Mouse (Mus musculus): Measurements from ENCODE around the gene Gm3839. TPM values are rescaled to one million over a fixed set of nuclear protein-coding genes. Genes with fewer than 3 reads are reported as not detected.
"Not testable (repeated sequence)": the region's sequence is repeated elsewhere in the genome, so short reads cannot be mapped to it uniquely, and the experiment has no call there.

Gm3839 gene
- polyA plus RNA-seq (2014; fragmentation: Nextera tagmentation; extraction: Ambion mirVana): 4.6 and 4.9 TPM in 2 replicates

DNA sequence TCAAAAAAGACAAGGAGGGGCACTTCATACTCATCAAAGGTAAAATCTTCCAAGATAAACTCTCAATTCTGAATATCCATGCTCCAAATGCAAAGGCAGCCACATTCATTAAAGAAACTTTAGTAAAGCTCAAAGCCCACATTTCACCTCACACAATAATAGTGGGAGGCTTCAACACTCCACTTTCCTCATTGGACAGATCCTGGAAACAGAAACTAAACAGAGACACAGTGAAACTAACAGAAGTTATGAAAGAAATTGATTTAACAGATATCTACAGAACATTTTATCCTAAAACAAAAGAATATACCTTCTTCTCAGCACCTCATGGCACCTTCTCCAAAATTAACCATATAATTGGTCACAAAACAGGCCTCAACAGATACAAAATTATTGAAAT lies at the start of gene Gm3839:
Gene Gm3839, minus strand, starts transcription at position 101 of the 400 bp plus-strand sequence.
- H3K9ac ChIP-seq (ENCODE audit: low read length); H3K4me1 ChIP-seq (ENCODE audit: control insufficient read depth in 2 of 2, insufficient read depth in 2 of 2, low read length in 2 of 2); H3K27me3 ChIP-seq (ENCODE audit: control insufficient read depth, insufficient read depth, low read length); H3K4me2 ChIP-seq (ENCODE audit: low read length); H3K27ac ChIP-seq (replicated peaks in 1 of 2; ENCODE audit: control insufficient read depth in 1 of 2, insufficient read depth in 1 of 2, low read depth in 2 of 2, low read length in 2 of 2); H3K9me3 ChIP-seq (ENCODE audit: control insufficient read depth, low read length); ATAC-seq (ENCODE audit: insufficient number of reproducible peaks, insufficient read depth, low FRiP score, low read depth); H3K36me3 ChIP-seq (ENCODE audit: control insufficient read depth, insufficient read depth, low read length); H3K4me3 ChIP-seq (ENCODE audit: control insufficient read depth in 1 of 2, insufficient read depth in 1 of 2, low read depth in 1 of 2, low read length in 2 of 2): not testable (repeated sequence)

DNA sequence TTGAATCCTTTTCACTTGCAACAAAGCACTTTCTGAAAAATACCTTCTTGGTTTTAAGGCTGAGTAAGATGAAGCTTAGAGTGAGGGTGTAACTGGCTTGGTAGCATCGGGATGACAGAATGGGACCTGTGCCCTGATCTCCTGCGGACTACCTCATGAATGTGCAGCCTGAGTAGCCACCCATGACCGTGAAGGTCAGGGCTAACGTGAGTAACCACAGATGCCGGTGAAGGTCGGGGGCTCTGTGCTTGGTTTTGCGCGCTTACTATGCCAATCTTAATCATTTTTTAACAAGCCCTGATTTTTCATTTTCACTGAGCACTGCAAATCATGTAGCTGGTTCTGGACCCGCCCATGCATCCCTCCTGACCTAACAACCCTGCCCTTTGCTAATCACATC lies 49.1 kb upstream of the Gm3839 start:
- H3K27ac ChIP-seq (replicated peaks in 1 of 2; ENCODE audit: control insufficient read depth in 1 of 2, insufficient read depth in 1 of 2, low read depth in 2 of 2, low read length in 2 of 2): no peak overlapping the region
- H3K4me1 ChIP-seq (ENCODE audit: control insufficient read depth in 2 of 2, insufficient read depth in 2 of 2, low read length in 2 of 2): no peaks in the 10 kb centered on the region
- WGBS: 87% methylated on average over 9 of the region's 9 CpGs
- no peak overlapping the region for H3K4me2 ChIP-seq (ENCODE audit: low read length)
- ATAC-seq (ENCODE audit: insufficient number of reproducible peaks, insufficient read depth, low FRiP score, low read depth): no peak
- H3K9me3 ChIP-seq (ENCODE audit: control insufficient read depth, low read length): no peaks in the 10 kb centered on the region
- H3K27me3 ChIP-seq (ENCODE audit: control insufficient read depth, insufficient read depth, low read length): no peaks in the 10 kb centered on the region
- H3K9ac ChIP-seq (ENCODE audit: low read length): no peak overlapping the region
- no peak overlapping the region for H3K4me3 ChIP-seq (ENCODE audit: control insufficient read depth in 1 of 2, insufficient read depth in 1 of 2, low read depth in 1 of 2, low read length in 2 of 2)
- H3K36me3 ChIP-seq (ENCODE audit: control insufficient read depth, insufficient read depth, low read length): no peaks in the 10 kb centered on the region

DNA sequence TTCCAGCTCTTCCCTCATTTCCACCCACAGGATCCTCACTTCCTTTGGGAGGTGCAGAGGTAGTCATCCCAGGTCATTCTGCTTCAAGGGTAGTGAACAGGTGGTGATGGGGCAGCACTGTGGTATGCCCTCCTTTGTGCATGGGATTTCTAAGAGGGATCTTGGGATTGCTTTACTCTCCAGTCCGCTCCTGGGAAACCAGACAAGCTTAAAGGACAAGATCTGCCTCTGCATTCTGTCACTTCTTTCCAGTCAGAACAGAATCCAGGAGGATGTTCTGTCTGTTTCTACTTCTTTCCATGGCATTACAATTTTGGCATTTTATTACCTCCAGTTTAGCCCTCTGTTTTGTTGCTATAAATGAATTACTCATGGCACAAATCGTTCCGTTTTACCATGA lies 21.3 kb upstream of the Gm3839 start:
- no peaks in the 10 kb centered on the region for H3K4me1 ChIP-seq (ENCODE audit: control insufficient read depth in 2 of 2, insufficient read depth in 2 of 2, low read length in 2 of 2)
- ATAC-seq (ENCODE audit: insufficient number of reproducible peaks, insufficient read depth, low FRiP score, low read depth): no peak

DNA sequence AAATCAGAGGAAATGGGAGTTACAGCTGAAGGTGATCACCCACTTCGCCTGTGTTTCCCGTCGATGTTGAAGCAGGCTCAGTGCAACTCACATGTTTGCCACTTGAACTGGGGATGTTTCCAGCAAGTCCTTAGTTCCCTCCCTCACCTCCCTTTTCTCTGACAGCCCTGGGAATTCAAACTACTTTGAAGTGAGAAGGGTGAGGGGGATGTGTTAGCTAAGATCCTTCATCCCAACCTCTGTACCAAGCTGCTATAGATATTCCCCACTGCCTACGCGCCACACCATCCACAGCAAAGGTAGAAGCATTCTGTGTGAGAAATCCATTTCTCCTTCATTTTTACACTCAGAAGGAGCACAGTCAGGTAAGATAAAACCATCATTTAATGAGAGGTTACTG lies 18.7 kb upstream of the Gm3839 start:
- Histone ChIP-seq H3K4me1 (ENCODE audit: control insufficient read depth in 2 of 2, insufficient read depth in 2 of 2, low read length in 2 of 2) (no peaks in the 10 kb centered on the region), H3K9ac (ENCODE audit: low read length) (no peak overlapping the region), H3K36me3 (ENCODE audit: control insufficient read depth, insufficient read depth, low read length) (no peaks in the 10 kb centered on the region), H3K9me3 (ENCODE audit: control insufficient read depth, low read length) (no peaks in the 10 kb centered on the region), H3K27ac (replicated peaks in 1 of 2; ENCODE audit: control insufficient read depth in 1 of 2, insufficient read depth in 1 of 2, low read depth in 2 of 2, low read length in 2 of 2) (no peak overlapping the region), H3K4me3 (ENCODE audit: control insufficient read depth in 1 of 2, insufficient read depth in 1 of 2, low read depth in 1 of 2, low read length in 2 of 2) (no peak overlapping the region), H3K27me3 (ENCODE audit: control insufficient read depth, insufficient read depth, low read length) (no peaks in the 10 kb centered on the region), H3K4me2 (ENCODE audit: low read length) (no peak overlapping the region)
- WGBS: 74% methylated on average over 5 of the region's 5 CpGs
- ATAC-seq (ENCODE audit: insufficient number of reproducible peaks, insufficient read depth, low FRiP score, low read depth): no peak

More for the DNA sequence above, 21.3 kb upstream of the Gm3839 start:
- Histone ChIP-seq H3K4me3 (ENCODE audit: control insufficient read depth in 1 of 2, insufficient read depth in 1 of 2, low read depth in 1 of 2, low read length in 2 of 2) (no peak overlapping the region), H3K36me3 (ENCODE audit: control insufficient read depth, insufficient read depth, low read length) (no peaks in the 10 kb centered on the region), H3K27me3 (ENCODE audit: control insufficient read depth, insufficient read depth, low read length) (no peaks in the 10 kb centered on the region), H3K27ac (replicated peaks in 1 of 2; ENCODE audit: control insufficient read depth in 1 of 2, insufficient read depth in 1 of 2, low read depth in 2 of 2, low read length in 2 of 2) (no peak overlapping the region), H3K9ac (ENCODE audit: low read length) (no peak overlapping the region), H3K9me3 (ENCODE audit: control insufficient read depth, low read length) (no peaks in the 10 kb centered on the region), H3K4me2 (ENCODE audit: low read length) (no peak overlapping the region)
- WGBS: 84% methylated on average over 3 of the region's 3 CpGs

DNA sequence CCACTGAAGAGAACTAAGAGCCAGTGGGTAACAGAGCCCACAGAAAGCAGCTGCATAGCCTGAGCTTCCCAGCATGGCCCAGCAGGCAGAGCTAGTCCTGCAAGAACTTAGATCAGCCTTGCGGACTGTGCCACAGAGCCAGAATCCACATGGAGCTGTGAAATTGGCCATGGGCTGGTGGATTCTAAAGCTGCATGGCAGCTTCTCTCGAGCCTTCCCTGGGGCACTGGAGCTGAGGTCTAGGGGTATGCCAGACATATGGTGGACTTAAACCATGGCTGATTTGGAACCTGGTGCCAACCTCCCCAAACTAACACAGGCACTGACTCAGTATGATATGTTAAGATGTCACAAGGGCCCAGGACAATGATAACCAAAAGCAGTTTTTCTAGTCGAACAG lies 10.4 kb downstream of the Gm3839 start:
- Histone ChIP-seq H3K4me3 (ENCODE audit: control insufficient read depth in 1 of 2, insufficient read depth in 1 of 2, low read depth in 1 of 2, low read length in 2 of 2) (no peak overlapping the region), H3K27me3 (ENCODE audit: control insufficient read depth, insufficient read depth, low read length) (no peaks in the 10 kb centered on the region), H3K4me1 (ENCODE audit: control insufficient read depth in 2 of 2, insufficient read depth in 2 of 2, low read length in 2 of 2) (no peaks in the 10 kb centered on the region), H3K9me3 (ENCODE audit: control insufficient read depth, low read length) (peaks cover 4% of the 10 kb centered on the region; the same call in 1 of the 2 replicates), H3K9ac (ENCODE audit: low read length) (no peak overlapping the region), H3K36me3 (ENCODE audit: control insufficient read depth, insufficient read depth, low read length) (no peaks in the 10 kb centered on the region), H3K4me2 (ENCODE audit: low read length) (no peak overlapping the region), H3K27ac (replicated peaks in 1 of 2; ENCODE audit: control insufficient read depth in 1 of 2, insufficient read depth in 1 of 2, low read depth in 2 of 2, low read length in 2 of 2) (no peak overlapping the region)
- ATAC-seq (ENCODE audit: insufficient number of reproducible peaks, insufficient read depth, low FRiP score, low read depth): no peak
- 66% methylated on average over 3 of the region's 3 CpGs for WGBS

DNA sequence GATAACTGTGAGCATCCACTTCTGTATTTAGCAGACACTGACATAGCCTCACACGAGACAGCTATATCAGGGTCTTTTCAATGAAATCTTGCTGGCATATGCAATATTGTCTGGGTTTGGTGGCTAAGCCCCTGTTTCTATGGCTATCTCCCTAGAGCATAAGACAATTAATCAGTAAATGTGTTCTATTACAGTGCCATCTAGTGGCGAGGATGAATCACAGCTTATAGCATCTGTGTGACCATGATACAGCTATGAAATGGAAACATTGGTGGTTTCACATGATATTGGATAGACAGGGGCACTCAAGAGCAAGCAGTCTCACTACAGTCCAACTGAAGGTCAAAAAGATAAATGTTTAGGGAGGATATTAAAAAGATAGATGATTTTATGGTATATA lies 26.5 kb downstream of the Gm3839 start:
- Histone ChIP-seq H3K36me3 (ENCODE audit: control insufficient read depth, insufficient read depth, low read length) (no peaks in the 10 kb centered on the region), H3K4me1 (ENCODE audit: control insufficient read depth in 2 of 2, insufficient read depth in 2 of 2, low read length in 2 of 2) (no peaks in the 10 kb centered on the region), H3K9ac (ENCODE audit: low read length) (no peak overlapping the region), H3K4me2 (ENCODE audit: low read length) (no peak overlapping the region), H3K27me3 (ENCODE audit: control insufficient read depth, insufficient read depth, low read length) (no peaks in the 10 kb centered on the region), H3K9me3 (ENCODE audit: control insufficient read depth, low read length) (0 out of 2 replicates have a peak, but pooled peaks cover 5% of the 10 kb centered on the region), H3K27ac (replicated peaks in 1 of 2; ENCODE audit: control insufficient read depth in 1 of 2, insufficient read depth in 1 of 2, low read depth in 2 of 2, low read length in 2 of 2) (no peak overlapping the region), H3K4me3 (ENCODE audit: control insufficient read depth in 1 of 2, insufficient read depth in 1 of 2, low read depth in 1 of 2, low read length in 2 of 2) (no peak overlapping the region)
- no peak for ATAC-seq (ENCODE audit: insufficient number of reproducible peaks, insufficient read depth, low FRiP score, low read depth)
- 50% methylated on average over 2 of the region's 2 CpGs for WGBS

DNA sequence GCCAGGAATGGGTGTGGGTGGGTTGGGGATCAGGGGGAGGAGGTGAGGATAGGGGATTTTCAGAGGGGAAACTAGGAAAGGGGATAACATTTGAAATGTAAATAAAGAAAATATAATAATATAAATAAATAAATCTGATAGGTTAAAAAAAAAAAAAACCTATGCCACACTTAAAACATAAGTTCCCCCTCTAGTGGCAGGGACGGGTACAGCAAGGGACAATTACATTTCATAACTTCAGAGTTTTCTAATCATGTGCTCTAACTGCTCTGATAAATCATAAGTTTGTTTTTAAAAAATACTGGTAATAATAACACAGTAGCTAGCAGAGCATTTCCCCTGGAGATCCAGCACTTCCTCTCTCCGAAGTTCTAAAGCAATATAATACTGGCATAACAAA lies 49.4 kb downstream of the Gm3839 start:
- Histone ChIP-seq H3K4me1 (ENCODE audit: control insufficient read depth in 2 of 2, insufficient read depth in 2 of 2, low read length in 2 of 2) (no peaks in the 10 kb centered on the region), H3K9ac (ENCODE audit: low read length) (no peak overlapping the region), H3K4me2 (ENCODE audit: low read length) (no peak overlapping the region), H3K4me3 (ENCODE audit: control insufficient read depth in 1 of 2, insufficient read depth in 1 of 2, low read depth in 1 of 2, low read length in 2 of 2) (no peak overlapping the region), H3K27ac (replicated peaks in 1 of 2; ENCODE audit: control insufficient read depth in 1 of 2, insufficient read depth in 1 of 2, low read depth in 2 of 2, low read length in 2 of 2) (no peak overlapping the region), H3K36me3 (ENCODE audit: control insufficient read depth, insufficient read depth, low read length) (no peaks in the 10 kb centered on the region), H3K27me3 (ENCODE audit: control insufficient read depth, insufficient read depth, low read length) (no peaks in the 10 kb centered on the region), H3K9me3 (ENCODE audit: control insufficient read depth, low read length) (no peaks in the 10 kb centered on the region)
- no peak for ATAC-seq (ENCODE audit: insufficient number of reproducible peaks, insufficient read depth, low FRiP score, low read depth)
- WGBS: 37% methylated on average over 2 of the region's 2 CpGs

DNA sequence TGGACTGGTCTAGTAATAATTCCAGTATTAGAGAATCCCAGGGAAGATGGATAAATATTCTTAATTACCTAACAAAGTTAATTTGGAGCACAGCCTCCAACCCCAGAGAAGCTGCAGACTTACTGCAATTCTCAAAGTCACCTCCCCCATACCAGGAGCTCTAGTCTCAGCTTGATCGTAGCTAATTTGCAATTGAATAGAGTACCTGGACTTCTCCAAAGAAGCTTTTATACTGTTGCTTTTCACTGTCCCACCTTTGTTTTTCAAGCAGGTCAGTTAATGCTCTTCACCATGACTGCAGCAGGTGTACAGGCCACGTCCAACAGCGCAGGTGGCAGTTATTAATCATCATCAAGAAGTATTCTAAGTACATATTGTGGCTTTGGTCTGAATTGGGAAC lies 68.6 kb downstream of the Gm3839 start:
- ATAC-seq (ENCODE audit: insufficient number of reproducible peaks, insufficient read depth, low FRiP score, low read depth); H3K9me3 ChIP-seq (ENCODE audit: control insufficient read depth, low read length): not testable (repeated sequence)

More for the DNA sequence above, 68.6 kb downstream of the Gm3839 start:
- not testable (repeated sequence) for H3K9ac ChIP-seq (ENCODE audit: low read length); H3K36me3 ChIP-seq (ENCODE audit: control insufficient read depth, insufficient read depth, low read length); H3K27me3 ChIP-seq (ENCODE audit: control insufficient read depth, insufficient read depth, low read length); H3K4me3 ChIP-seq (ENCODE audit: control insufficient read depth in 1 of 2, insufficient read depth in 1 of 2, low read depth in 1 of 2, low read length in 2 of 2); H3K4me2 ChIP-seq (ENCODE audit: low read length); H3K27ac ChIP-seq (replicated peaks in 1 of 2; ENCODE audit: control insufficient read depth in 1 of 2, insufficient read depth in 1 of 2, low read depth in 2 of 2, low read length in 2 of 2); H3K4me1 ChIP-seq (ENCODE audit: control insufficient read depth in 2 of 2, insufficient read depth in 2 of 2, low read length in 2 of 2)
- WGBS: 87% methylated on average over 3 of the region's 3 CpGs

Data from heart, embryonic 14.5 days (tissue).